Mouse (Mus musculus) thymus, adult 2 months (tissue): Measurements from ENCODE around the gene Ticrr.
A peak's percentile ranks its signal among the peaks of the same experiment; 100 is the strongest.

ENCODE experiments used
- CTCF ChIP-seq: fragments of 200-500 bp; IDR thresholded peaks from 2 replicates; pipeline ENCODE4 v1.5.1; 2012; ENCODE audit warnings: mild to moderate bottlenecking, control low read depth, low read length, moderate library complexity, borderline replicate concordance; ENCODE audit not compliant: control insufficient read depth, poor library complexity, insufficient read depth; ENCODE audit errors: extremely low read depth
- POLR2A ChIP-seq: fragments of 200-500 bp; IDR thresholded peaks from 2 replicates; pipeline ENCODE4 v1.6.1; 2012; ENCODE audit warnings: mild to moderate bottlenecking, low read length, control low read depth, moderate library complexity; ENCODE audit not compliant: control insufficient read depth, poor library complexity, insufficient read depth; ENCODE audit errors: extremely low read depth

DNA sequence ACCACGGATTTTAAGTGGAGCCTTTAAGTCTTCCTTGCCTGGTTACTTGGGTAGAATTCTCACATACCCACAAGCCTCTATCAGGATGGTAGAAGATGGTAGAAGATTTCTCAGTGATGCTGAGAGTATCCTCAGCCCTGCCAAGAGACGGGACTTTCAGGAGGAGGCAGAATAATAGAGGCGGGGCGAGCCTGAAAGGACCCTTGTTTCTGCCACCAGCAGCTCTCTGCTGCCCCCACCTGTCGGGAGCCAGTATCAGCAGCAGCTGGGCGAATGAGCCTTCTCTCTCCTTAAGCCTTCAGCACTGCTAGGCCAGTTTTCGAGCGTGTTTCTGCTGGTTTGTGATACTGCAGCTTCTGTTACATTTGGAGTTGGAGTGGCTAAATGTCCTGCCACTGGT lies 69.2 kb downstream of the Ticrr start:
- TF ChIP-seq CTCF: peak; percentile 87
- no peak for TF ChIP-seq POLR2A
